Mouse (Mus musculus) R1 (cell line): Measurements from ENCODE around the gene Fam71a.
A peak's percentile ranks its signal among the peaks of the same experiment; 100 is the strongest.

Experiments used
- DNase-seq: peaks from one replicate; pipeline ENCODE4 v3.0.0-alpha.2; 2018; ENCODE audit warnings: low read depth, low spot score

Gene Fam71a

GRCm38 (mm10) chr1:191164717-191165116, at the start of gene Fam71a:
Gene Fam71a (minus strand): TSS chr1:191164817.
- DNase-seq = no peak

GRCm38 (mm10) chr1:191211096-191211495, 46.5 kb upstream of the Fam71a start:
- DNase-seq = no peak

GRCm38 (mm10) chr1:191205791-191206190, 41.2 kb upstream of the Fam71a start:
- peak; percentile 46 for DNase-seq

- DNase-seq = no peak
Observed at GRCm38 (mm10) chr1:191204876-191205275, 40.3 kb upstream of the Fam71a start.

- no peak for DNase-seq
Observed at GRCm38 (mm10) chr1:191203496-191203895, 38.9 kb upstream of the Fam71a start.

GRCm38 (mm10) chr1:191202208-191202952, 37.8 kb upstream of the Fam71a start:
- DNase-seq = peak; percentile 23

GRCm38 (mm10) chr1:191200816-191201602, 36.4 kb upstream of the Fam71a start:
- DNase-seq = no peak

- DNase-seq = no peak
Observed at GRCm38 (mm10) chr1:191197916-191198315, 33.3 kb upstream of the Fam71a start.

GRCm38 (mm10) chr1:191196016-191196415, 31.4 kb upstream of the Fam71a start:
- DNase-seq = no peak

GRCm38 (mm10) chr1:191193657-191194424, 29.2 kb upstream of the Fam71a start:
- DNase-seq = peak; percentile 52

- no peak for DNase-seq
Observed at GRCm38 (mm10) chr1:191192751-191193150, 28.1 kb upstream of the Fam71a start.

- DNase-seq = no peak
Observed at GRCm38 (mm10) chr1:191192213-191192612, 27.6 kb upstream of the Fam71a start.

GRCm38 (mm10) chr1:191189671-191190372, 25.2 kb upstream of the Fam71a start:
- DNase-seq = peak; percentile 63

- DNase-seq = peak; percentile 68
Observed at GRCm38 (mm10) chr1:191186386-191186770, 21.8 kb upstream of the Fam71a start.

- peak; percentile 34 for DNase-seq
Observed at GRCm38 (mm10) chr1:191185761-191186385, 21.3 kb upstream of the Fam71a start.

GRCm38 (mm10) chr1:191184841-191185251, 20.2 kb upstream of the Fam71a start:
- peak; percentile 69 for DNase-seq

- DNase-seq = peak; percentile 36
Observed at GRCm38 (mm10) chr1:191184066-191184815, 19.6 kb upstream of the Fam71a start.

GRCm38 (mm10) chr1:191183163-191184065, 18.8 kb upstream of the Fam71a start:
- peak; percentile 94 for DNase-seq
